Mouse (Mus musculus) neural tube, embryonic 13.5 days (tissue): ENCODE data around the gene Polr2g. TPM values are rescaled to one million over a fixed set of nuclear protein-coding genes. Genes with fewer than 3 reads are reported as not detected.
"Not testable (repeated sequence)": the region's sequence is repeated elsewhere in the genome, so short reads cannot be mapped to it uniquely, and the experiment has no call there.

Experiments used
- ATAC-seq: fragments of 200-750 bp; cut with Nextera tagmentation; 2 replicates; pipeline ENCODE4 v1.8.0; 2017; ENCODE audit warnings: low read depth, mild to moderate bottlenecking, moderate TSS enrichment, moderate library complexity
- H3K27ac ChIP-seq: fragments of 300-500 bp; sonication (generic); replicated peaks from 2 replicates; pipeline ENCODE4 v1.5.1; 2015; ENCODE audit warnings: moderate library complexity, mild to moderate bottlenecking, inconsistent platforms
- H3K27me3 ChIP-seq: fragments of 300-500 bp; sonication (generic); 2 replicates; pipeline ENCODE4 v1.6.1; 2015; ENCODE audit warnings: mild to moderate bottlenecking, inconsistent platforms
- H3K36me3 ChIP-seq: fragments of 300-500 bp; sonication (generic); 2 replicates; pipeline ENCODE4 v1.6.1; 2015; ENCODE audit warnings: mild to moderate bottlenecking, inconsistent platforms
- H3K4me1 ChIP-seq: fragments of 300-500 bp; sonication (generic); replicated peaks from 2 replicates; pipeline ENCODE4 v1.6.1; 2015; ENCODE audit warnings: inconsistent platforms
- H3K4me2 ChIP-seq: fragments of 300-500 bp; sonication (generic); 2 replicates; pipeline ENCODE4 v1.6.1; 2015; ENCODE audit warnings: inconsistent platforms, mild to moderate bottlenecking, moderate library complexity
- H3K4me3 ChIP-seq: fragments of 300-500 bp; sonication (generic); 2 replicates; pipeline ENCODE4 v1.5.1; 2015; ENCODE audit warnings: mild to moderate bottlenecking, inconsistent platforms
- H3K9ac ChIP-seq: fragments of 300-500 bp; sonication (generic); 2 replicates; pipeline ENCODE4 v1.6.1; 2015; ENCODE audit warnings: moderate library complexity, mild to moderate bottlenecking, inconsistent platforms
- H3K9me3 ChIP-seq: fragments of 300-500 bp; sonication (generic); 2 replicates; pipeline ENCODE4 v1.6.1; 2016; ENCODE audit warnings: inconsistent platforms
- WGBS: fragments of 180-500 bp; shearing (Covaris S2); methylation state at CpG from one replicate; pipeline ENCODE4 v1.1.7; 2015; 5-methylcytosine and 5-hydroxymethylcytosine counted together
- polyA plus RNA-seq: library from polyadenylated mRNA; unstranded; fragments of >200 nt; fragmentation: Nextera tagmentation; extraction: Ambion mirVana; gene quantifications from 2 replicates; pipeline ENCODE4 v1.2.1, GENCODE M21; 2015

Polr2g gene
- 167 and 168 TPM in 2 replicates for polyA plus RNA-seq

DNA sequence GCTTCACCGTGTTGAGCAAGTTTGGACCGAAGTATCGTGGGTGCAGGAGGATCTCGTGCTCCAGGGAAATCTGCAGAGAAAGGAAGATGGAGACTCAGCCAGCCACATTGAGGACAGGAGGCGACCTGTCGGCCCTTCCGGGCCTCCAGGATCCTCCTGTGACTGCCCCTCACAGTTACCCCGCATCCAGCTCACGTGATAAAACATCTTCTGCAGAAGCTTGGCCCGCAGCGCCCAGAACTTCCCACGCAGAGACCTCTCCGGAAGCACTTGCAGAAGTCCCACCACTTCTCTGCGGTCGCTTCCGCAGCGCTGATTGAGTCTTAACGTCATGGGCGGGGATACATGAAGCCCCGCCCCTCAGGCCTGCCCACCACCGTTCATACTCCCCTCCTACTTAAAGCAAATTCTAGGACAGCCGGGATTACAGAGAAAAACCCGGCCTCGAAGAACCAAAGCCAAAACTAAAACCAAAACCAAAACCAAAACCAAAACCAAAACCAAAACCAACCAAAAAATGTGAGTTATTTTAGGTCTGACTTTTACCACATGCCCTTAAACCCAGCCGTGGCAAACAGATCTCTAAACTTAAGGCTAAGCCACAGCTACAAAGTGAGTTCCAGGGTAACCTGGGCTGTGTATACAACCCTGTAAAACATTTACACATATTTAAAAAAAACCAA lies at the start of gene Polr2g:
Polr2g (minus strand) TSS at position 314 of the 683 bp plus-strand sequence.
- peak; percentile 70 for ATAC-seq
- H3K9ac ChIP-seq: peak within 1 kb of the TSS; percentile 84
- H3K27ac ChIP-seq: peak within 1 kb of the TSS; percentile 71
- no peaks in the 10 kb centered on the region for H3K9me3 ChIP-seq
- peak within 1 kb of the TSS; percentile 80 for H3K4me3 ChIP-seq
- WGBS: 1% methylated on average over 25 of the region's 25 CpGs
- peaks cover 27% of the 10 kb centered on the region for H3K36me3 ChIP-seq
- H3K4me2 ChIP-seq: peak within 1 kb of the TSS; percentile 94
- peaks cover 30% of the 10 kb centered on the region for H3K4me1 ChIP-seq
- no peaks in the 10 kb centered on the region for H3K27me3 ChIP-seq

DNA sequence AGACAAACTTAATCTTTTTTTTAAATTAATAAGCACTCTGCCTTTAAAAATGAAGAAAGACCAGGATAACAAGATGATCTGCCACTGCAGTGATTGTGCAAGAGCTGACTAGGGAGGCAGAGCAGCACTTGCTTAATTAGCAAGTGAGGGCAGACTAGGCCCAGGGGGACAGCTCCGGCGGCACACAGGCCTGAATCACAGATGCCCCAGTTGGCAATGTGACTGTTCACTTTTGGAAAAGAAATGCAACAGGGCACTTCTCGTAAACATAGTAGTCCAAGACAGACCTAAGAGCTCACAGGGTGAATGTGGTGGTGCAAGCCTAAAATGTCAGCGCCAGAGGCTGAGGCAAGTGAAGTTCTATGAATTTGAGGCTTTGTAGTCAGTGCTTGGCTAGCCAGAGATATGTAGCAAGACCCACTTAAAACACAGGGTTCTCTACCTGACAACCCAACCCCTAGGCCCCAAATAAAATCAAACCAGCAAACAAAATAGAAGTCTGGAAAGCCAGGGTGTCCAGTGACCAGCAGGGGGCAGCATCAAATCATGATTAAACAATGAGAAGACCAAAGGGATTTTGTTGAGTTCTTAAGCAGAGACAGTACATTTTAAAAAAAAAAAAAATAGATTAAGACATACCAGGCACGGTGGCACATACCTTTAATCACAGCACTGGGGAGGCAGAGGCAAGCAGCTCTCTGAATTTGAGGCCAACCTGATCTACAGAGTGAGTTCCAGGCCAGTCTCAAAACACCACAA lies 46.2 kb upstream of the Polr2g start:
- H3K4me1 ChIP-seq: peaks cover 25% of the 10 kb centered on the region
- H3K4me3 ChIP-seq: no peak overlapping the region
- no peak overlapping the region for H3K4me2 ChIP-seq
- WGBS: 61% methylated on average over 5 of the region's 5 CpGs
- no peak overlapping the region for H3K27ac ChIP-seq
- no peak for ATAC-seq
- H3K9me3 ChIP-seq: no peaks in the 10 kb centered on the region
- H3K9ac ChIP-seq: no peak overlapping the region
- no peaks in the 10 kb centered on the region for H3K27me3 ChIP-seq
- H3K36me3 ChIP-seq: peaks cover 66% of the 10 kb centered on the region

DNA sequence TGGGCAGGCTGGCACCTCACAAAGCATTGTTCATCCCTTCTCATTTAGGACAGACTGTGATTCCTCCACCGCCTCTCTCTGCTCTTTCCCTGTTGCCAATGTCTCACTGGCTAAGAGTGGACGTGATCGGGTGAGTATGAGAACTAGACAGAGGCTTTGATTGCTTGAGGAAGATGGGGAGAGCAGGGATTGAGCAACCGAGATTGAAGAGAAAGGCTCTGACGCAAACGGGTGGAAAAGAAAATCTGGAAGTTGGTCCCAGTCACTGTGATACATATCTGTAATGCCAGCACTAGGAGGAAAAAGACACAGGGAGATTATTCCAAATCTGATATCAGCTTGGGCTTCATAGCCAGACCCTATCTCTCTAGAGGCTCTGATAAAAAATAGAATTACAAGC lies 44.6 kb upstream of the Polr2g start:
- H3K4me2 ChIP-seq: no peak overlapping the region
- ATAC-seq: no peak
- no peaks in the 10 kb centered on the region for H3K9me3 ChIP-seq
- no peak overlapping the region for H3K9ac ChIP-seq
- H3K4me3 ChIP-seq: no peak overlapping the region
- 89% methylated on average over 6 of the region's 6 CpGs for WGBS
- H3K4me1 ChIP-seq: peaks cover 38% of the 10 kb centered on the region
- no peaks in the 10 kb centered on the region for H3K27me3 ChIP-seq
- H3K36me3 ChIP-seq: peaks cover 52% of the 10 kb centered on the region
- no peak overlapping the region for H3K27ac ChIP-seq

DNA sequence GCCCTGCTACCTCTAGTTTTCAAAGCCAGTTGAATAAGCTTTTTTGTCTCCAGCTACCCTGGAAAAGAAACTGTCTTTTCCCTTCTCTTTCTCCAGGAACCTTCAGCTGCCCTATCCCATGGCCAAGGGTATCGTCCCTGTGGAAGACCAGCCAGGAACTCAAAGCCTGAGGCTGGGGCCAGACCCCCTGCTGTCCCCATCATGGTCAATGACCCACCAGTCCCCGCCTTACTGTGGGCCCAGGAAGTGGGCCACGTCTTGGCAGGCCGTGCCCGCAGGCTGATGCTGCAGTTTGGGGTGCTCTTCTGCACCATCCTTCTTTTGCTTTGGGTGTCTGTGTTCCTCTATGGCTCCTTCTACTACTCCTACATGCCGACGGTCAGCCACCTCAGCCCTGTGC lies 42.6 kb upstream of the Polr2g start:
- Histone ChIP-seq H3K36me3 (peaks cover 36% of the 10 kb centered on the region), H3K27ac (peak overlapping the region; percentile 99; the same call in 1 of the 2 replicates), H3K9me3 (no peaks in the 10 kb centered on the region), H3K9ac (peak overlapping the region; percentile 93), H3K4me2 (peak overlapping the region; percentile 77), H3K4me3 (peak overlapping the region; percentile 70), H3K27me3 (no peaks in the 10 kb centered on the region), H3K4me1 (peaks cover 51% of the 10 kb centered on the region)
- WGBS: 91% methylated on average over 7 of the region's 7 CpGs
- ATAC-seq: no peak

DNA sequence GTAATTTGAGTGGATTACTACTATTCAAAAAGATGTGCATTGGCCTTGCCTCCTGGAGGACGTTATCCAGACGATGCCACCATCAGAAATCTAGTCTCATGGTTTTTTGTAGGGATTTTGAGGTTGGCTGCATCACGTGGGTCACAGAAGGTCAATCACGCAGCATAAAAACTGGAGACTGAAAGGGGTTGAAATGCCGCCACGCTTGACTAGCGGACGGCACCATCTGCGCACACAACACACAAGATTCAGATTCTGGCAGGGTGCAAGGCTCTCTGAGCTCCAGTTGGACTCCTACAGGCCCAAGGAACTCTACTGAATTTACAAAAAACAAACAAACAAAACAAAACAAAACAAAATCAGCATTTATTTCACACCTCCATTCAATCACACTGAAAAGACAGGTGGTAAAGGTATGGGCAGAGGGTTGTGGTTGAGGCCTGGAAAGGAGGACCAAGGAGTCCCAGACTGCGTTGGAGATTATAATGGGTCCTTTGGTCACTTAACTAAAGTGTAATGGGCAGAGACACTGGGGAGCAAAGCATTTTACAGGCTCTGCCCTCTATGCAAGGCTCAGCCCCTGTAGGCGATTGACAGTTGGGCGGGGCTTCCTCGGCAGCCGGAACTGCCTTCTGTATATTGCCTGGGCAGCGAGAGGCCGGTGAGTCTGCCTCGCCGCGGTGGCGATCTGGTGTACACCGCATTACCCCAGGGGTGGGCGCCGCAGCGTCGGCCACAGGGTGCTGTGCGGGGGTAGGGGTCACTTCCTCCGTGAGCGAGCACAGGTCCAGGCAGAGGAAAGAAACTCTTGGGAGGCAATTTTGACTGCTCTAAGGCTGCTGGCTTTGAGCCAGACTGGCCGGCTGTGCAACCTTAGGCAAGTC lies 41.8 kb upstream of the Polr2g start:
- 13% methylated on average over 29 of the region's 29 CpGs for WGBS
- peaks cover 35% of the 10 kb centered on the region for H3K36me3 ChIP-seq
- no peak for ATAC-seq
- H3K27me3 ChIP-seq: no peaks in the 10 kb centered on the region
- peaks cover 51% of the 10 kb centered on the region for H3K4me1 ChIP-seq
- no peaks in the 10 kb centered on the region for H3K9me3 ChIP-seq
- H3K9ac ChIP-seq: peak overlapping the region; percentile 93
- H3K4me2 ChIP-seq: peak overlapping the region; percentile 77
- peak overlapping the region; percentile 99 for H3K27ac ChIP-seq
- H3K4me3 ChIP-seq: peak overlapping the region; percentile 70

DNA sequence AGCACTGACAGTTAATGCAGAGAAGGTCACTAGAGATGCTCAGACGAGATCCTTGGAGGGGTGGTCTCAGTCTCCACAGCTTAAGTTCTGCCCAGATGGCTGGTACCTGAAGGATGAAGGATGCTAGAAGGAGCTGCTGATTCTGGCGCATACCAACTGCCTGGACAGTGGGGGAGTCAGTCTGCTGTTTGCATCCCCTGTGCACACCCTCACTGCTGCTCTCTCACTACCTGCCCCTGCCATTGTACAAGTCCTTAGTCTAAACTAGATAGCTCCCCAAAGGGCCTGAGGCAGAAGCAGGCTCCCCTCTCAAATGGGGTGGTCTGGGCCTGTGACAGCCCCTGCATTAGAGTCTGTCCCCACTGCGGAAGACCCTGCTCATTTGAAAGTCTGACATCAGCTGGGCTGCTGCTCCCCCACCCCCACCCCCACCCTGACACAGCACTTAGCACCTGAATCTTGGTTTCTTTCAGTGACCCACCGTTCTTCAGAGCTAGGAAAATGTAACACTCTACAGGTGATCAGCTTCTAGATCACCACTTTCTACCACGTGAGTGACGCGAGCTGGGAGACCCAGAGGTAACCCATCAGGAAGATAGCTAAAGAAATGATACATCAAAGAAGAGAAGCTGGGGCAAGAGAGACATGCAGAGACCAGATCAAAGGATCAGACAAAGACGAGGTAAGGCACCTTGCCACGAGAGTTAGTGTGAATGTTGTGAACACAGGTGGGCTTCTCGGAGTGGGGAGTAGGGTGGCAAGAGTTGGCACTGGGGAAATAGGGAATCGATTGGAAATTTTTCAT lies 40.9 kb upstream of the Polr2g start, which contains the start of gene Gng3:
Gng3 (minus strand) TSS at position 92 of the 805 bp plus-strand sequence.
- peak within 1 kb of the TSS; percentile 77 for H3K4me2 ChIP-seq
- peak within 1 kb of the TSS; percentile 99 for H3K27ac ChIP-seq
- peaks cover 40% of the 10 kb centered on the region for H3K36me3 ChIP-seq
- WGBS: 37% methylated on average over 11 of the region's 11 CpGs
- peaks cover 51% of the 10 kb centered on the region for H3K4me1 ChIP-seq
- no peaks in the 10 kb centered on the region for H3K27me3 ChIP-seq
- H3K9ac ChIP-seq: peak within 1 kb of the TSS; percentile 93
- H3K9me3 ChIP-seq: no peaks in the 10 kb centered on the region
- H3K4me3 ChIP-seq: peak within 1 kb of the TSS; percentile 70
- ATAC-seq: peak; percentile 90

DNA sequence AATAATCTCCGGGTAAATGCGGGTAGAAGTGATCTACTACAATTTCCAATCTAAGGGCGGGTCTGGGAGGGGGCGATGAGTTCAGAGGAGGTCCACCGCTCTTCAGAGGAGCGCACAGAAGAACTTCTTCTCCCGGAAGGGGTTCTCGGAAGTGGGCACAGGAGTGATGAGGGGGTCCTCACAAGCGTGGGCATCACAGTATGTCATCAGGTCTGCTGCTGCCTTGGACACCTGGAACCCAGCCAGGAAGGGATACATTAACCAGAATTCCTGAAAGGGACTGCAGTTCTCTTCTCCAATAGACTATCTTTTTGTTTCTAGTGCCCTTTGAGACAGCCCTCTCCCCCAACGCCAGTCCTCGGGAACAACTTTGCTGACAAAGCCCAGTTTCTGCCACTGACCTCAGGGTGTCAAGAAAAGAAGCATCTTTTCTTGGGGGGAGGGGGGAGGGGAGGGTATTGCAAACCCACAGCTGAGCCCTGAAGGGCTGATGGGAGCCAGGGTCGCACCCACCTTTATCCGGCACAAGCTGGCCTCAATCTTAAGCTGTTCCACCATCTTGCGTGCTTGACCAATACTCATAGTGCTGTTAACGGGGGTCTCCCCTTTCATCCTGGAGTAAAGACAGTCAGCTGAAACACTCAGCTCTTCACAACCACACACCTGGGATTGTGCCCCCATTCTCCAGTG lies 39.8 kb upstream of the Polr2g start:
- peak; percentile 26 for ATAC-seq
- 16% methylated on average over 15 of the region's 15 CpGs for WGBS
- Histone ChIP-seq H3K27me3 (no peaks in the 10 kb centered on the region), H3K9ac (peak overlapping the region; percentile 93), H3K36me3 (peaks cover 44% of the 10 kb centered on the region), H3K9me3 (no peaks in the 10 kb centered on the region), H3K4me1 (peaks cover 51% of the 10 kb centered on the region), H3K27ac (peak overlapping the region; percentile 99), H3K4me3 (peak overlapping the region; percentile 70), H3K4me2 (peak overlapping the region; percentile 77)

DNA sequence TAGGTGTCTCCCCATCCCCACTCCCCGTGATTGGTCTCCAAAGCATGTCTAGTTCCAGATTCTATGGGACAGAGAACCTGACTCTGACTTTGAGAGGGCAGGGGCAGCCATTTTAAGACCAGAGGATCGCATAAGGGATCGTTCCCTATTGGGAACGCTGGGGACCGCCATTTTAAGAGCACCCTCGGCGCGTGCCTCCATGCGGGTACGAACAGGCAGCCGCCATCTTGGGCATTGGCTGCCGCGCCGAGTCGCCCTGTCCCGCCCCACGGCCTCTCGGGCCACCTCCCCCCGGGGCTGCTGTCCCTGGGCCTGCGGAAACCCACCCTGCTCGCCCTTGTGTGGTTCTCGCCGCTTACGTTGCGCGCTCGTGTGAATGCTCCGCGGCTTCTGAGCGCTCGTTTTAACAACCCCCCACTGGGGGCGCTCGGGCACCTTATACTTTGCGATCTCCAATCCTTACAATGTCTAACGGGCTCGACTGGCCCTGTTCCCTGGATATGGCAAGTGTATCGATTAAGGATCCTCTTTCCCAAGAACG lies 38.9 kb upstream of the Polr2g start, which contains the start of gene Bscl2:
Bscl2 (plus strand) TSS at position 217 of the 541 bp plus-strand sequence.
- peaks cover 45% of the 10 kb centered on the region for H3K36me3 ChIP-seq
- peak within 1 kb of the TSS; percentile 70 for H3K4me3 ChIP-seq
- peak within 1 kb of the TSS; percentile 99 for H3K27ac ChIP-seq
- H3K4me1 ChIP-seq: peaks cover 51% of the 10 kb centered on the region
- no peaks in the 10 kb centered on the region for H3K9me3 ChIP-seq
- H3K27me3 ChIP-seq: no peaks in the 10 kb centered on the region
- peak within 1 kb of the TSS; percentile 93 for H3K9ac ChIP-seq
- H3K4me2 ChIP-seq: peak within 1 kb of the TSS; percentile 77
- peak; percentile 71 for ATAC-seq
- under 1% methylated on average over 38 of the region's 38 CpGs for WGBS

DNA sequence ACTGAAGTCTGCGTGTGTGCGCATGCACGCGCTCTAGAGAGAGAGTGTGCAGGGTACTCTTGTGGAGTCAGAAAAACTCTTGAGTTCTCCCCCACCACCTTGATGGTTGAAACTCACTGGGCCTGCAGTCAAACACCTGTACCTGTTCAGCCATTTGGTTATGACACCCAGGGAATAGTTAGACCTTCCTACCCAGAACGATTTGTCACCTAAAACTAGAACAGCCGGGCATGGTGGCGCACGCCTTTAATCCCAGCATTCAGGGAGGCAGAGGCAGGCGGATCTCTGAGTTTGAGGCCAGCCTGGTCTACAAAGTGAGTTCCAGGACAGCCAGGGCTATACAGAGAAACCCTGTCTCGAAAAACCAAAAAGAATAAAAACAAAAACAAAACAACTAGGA lies 38.0 kb upstream of the Polr2g start:
- not testable (repeated sequence) for H3K9ac ChIP-seq, ATAC-seq, H3K27me3 ChIP-seq, H3K9me3 ChIP-seq
- peak overlapping the region; percentile 99 for H3K27ac ChIP-seq
- peak overlapping the region; percentile 70 for H3K4me3 ChIP-seq
- H3K36me3 ChIP-seq: peaks cover 53% of the 10 kb centered on the region
- H3K4me2 ChIP-seq: peak overlapping the region; percentile 77
- peaks cover 44% of the 10 kb centered on the region for H3K4me1 ChIP-seq
- 98% methylated on average over 10 of the region's 10 CpGs for WGBS

DNA sequence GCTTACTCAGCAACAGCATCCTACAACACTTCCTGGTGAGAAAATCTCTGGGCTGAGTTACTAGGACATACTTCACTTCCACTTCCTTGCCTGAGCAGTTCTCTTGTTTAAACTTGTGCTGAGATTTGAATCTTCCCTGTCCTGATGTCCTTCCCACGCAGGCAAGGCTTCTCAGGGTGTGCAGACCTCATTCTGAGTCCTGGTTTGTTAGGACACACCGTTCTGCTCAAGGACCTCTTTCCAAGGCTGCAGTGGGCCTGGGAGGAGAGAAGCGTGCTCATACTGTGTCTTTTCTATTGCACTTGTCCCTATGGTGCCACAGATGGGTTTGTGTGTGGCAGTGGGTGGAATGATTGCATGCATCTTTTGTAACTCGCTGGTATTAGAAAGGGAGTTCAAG lies 34.6 kb upstream of the Polr2g start:
- peaks cover 13% of the 10 kb centered on the region for H3K4me1 ChIP-seq
- no peak overlapping the region for H3K27ac ChIP-seq
- H3K4me2 ChIP-seq: no peak overlapping the region
- no peaks in the 10 kb centered on the region for H3K9me3 ChIP-seq
- no peak for ATAC-seq
- no peak overlapping the region for H3K4me3 ChIP-seq
- H3K36me3 ChIP-seq: peaks cover 83% of the 10 kb centered on the region
- no peaks in the 10 kb centered on the region for H3K27me3 ChIP-seq
- no peak overlapping the region for H3K9ac ChIP-seq
- WGBS: 92% methylated on average over 4 of the region's 4 CpGs
